Mouse (Mus musculus) testis, postnatal 14 days (tissue): ENCODE data around the gene Gck.
A peak's percentile ranks its signal among the peaks of the same experiment; 100 is the strongest.

Experiments used
- DNase-seq: peaks from one replicate; pipeline ENCODE4 v3.0.0; 2021; ENCODE audit warnings: low spot score

Gene Gck

GRCm38 (mm10) chr11:5949586-5950352 lies at the start of gene Gck:
TSS of gene Gck (minus strand) at chr11:5950081.
- no peak for DNase-seq

GRCm38 (mm10) chr11:5998472-5998871 lies 48.6 kb upstream of the Gck start:
- DNase-seq = no peak

GRCm38 (mm10) chr11:5995989-5996388 lies 46.1 kb upstream of the Gck start:
- DNase-seq = peak; percentile 56

GRCm38 (mm10) chr11:5994880-5995279 lies 45.0 kb upstream of the Gck start:
- DNase-seq = no peak

GRCm38 (mm10) chr11:5994212-5994611 lies 44.3 kb upstream of the Gck start:
- no peak for DNase-seq

- no peak for DNase-seq
Measured at GRCm38 (mm10) chr11:5990910-5991309, 41.0 kb upstream of the Gck start.

- no peak for DNase-seq
Measured at GRCm38 (mm10) chr11:5989954-5990593, 40.2 kb upstream of the Gck start.

- no peak for DNase-seq
Measured at GRCm38 (mm10) chr11:5988126-5988525, 38.2 kb upstream of the Gck start.

- DNase-seq = no peak
Measured at GRCm38 (mm10) chr11:5983629-5984028, 33.7 kb upstream of the Gck start.

- DNase-seq = no peak
Measured at GRCm38 (mm10) chr11:5981323-5981722, 31.4 kb upstream of the Gck start.

- DNase-seq = no peak
Measured at GRCm38 (mm10) chr11:5980561-5980960, 30.7 kb upstream of the Gck start.

- no peak for DNase-seq
Measured at GRCm38 (mm10) chr11:5980108-5980507, 30.2 kb upstream of the Gck start.

GRCm38 (mm10) chr11:5979088-5979487 lies 29.2 kb upstream of the Gck start:
- no peak for DNase-seq

- DNase-seq = no peak
Measured at GRCm38 (mm10) chr11:5976106-5976505, 26.2 kb upstream of the Gck start.

- no peak for DNase-seq
Measured at GRCm38 (mm10) chr11:5975068-5975467, 25.2 kb upstream of the Gck start.

GRCm38 (mm10) chr11:5974053-5974452 lies 24.2 kb upstream of the Gck start:
- no peak for DNase-seq

- DNase-seq = no peak
Measured at GRCm38 (mm10) chr11:5973151-5973550, 23.3 kb upstream of the Gck start.

- DNase-seq = no peak
Measured at GRCm38 (mm10) chr11:5971202-5971601, 21.3 kb upstream of the Gck start.

GRCm38 (mm10) chr11:5968223-5968622 lies 18.3 kb upstream of the Gck start:
- DNase-seq = no peak

- no peak for DNase-seq
Measured at GRCm38 (mm10) chr11:5966751-5967150, 16.9 kb upstream of the Gck start.

GRCm38 (mm10) chr11:5965865-5966264 lies 16.0 kb upstream of the Gck start:
- no peak for DNase-seq

- DNase-seq = no peak
Measured at GRCm38 (mm10) chr11:5960051-5960450, 10.2 kb upstream of the Gck start.

GRCm38 (mm10) chr11:5955546-5956276 lies 5.8 kb upstream of the Gck start, which contains the start of gene Ykt6:
TSS of gene Ykt6 (plus strand) at chr11:5955693.
- peak; percentile 96 for DNase-seq
